Mouse (Mus musculus): Measurements from ENCODE around the gene Tmem91.

- no peak for TF ChIP-seq CTCF (IDR thresholded peaks at IDR 0.05; ENCODE audit: control insufficient read depth, insufficient read depth, insufficient read length)
- TF ChIP-seq MYOG (IDR thresholded peaks at IDR 0.05; ENCODE audit: control insufficient read depth, extremely low read depth, insufficient read length), result no peak
- no peak for TF ChIP-seq USF1 (IDR thresholded peaks at IDR 0.05; ENCODE audit: low read depth)
- no peak for TF ChIP-seq FOSL1 (IDR thresholded peaks at IDR 0.05; ENCODE audit: insufficient read depth, low read length, poor library complexity, severe bottlenecking)
These were observed 35.2 kb downstream of the Tmem91 start for GRCm38 (mm10) chr7:25639754-25640153.
